Mouse (Mus musculus) midbrain, postnatal 0 days (tissue): ENCODE data around the gene Trpm6. TPM values are rescaled to one million over a fixed set of nuclear protein-coding genes. Genes with fewer than 3 reads are reported as not detected.

ENCODE experiments used
- ATAC-seq: fragments of 200-750 bp; cut with Nextera tagmentation; 2 replicates; pipeline ENCODE4 v1.8.0; 2017; ENCODE audit warnings: moderate number of reproducible peaks, mild to moderate bottlenecking, moderate TSS enrichment, moderate library complexity; ENCODE audit not compliant: low FRiP score
- DNase-seq: peaks from one replicate; pipeline ENCODE4 v3.0.0-alpha.2; 2015; ENCODE audit warnings: low spot score
- H3K27ac ChIP-seq: fragments of 300-500 bp; sonication (generic); 2 replicates; pipeline ENCODE4 v1.5.1; 2014; ENCODE audit warnings: low read depth, mild to moderate bottlenecking, low read length, mixed read lengths
- H3K27me3 ChIP-seq: fragments of 300-500 bp; sonication (generic); 2 replicates; pipeline ENCODE4 v1.6.1; 2014; ENCODE audit warnings: low read length, control low read depth, mixed read lengths; ENCODE audit not compliant: insufficient read depth
- H3K36me3 ChIP-seq: fragments of 300-500 bp; sonication (generic); 2 replicates; pipeline ENCODE4 v1.6.1; 2014; ENCODE audit warnings: low read length, control low read depth, mixed read lengths; ENCODE audit not compliant: insufficient read depth
- H3K4me1 ChIP-seq: fragments of 300-500 bp; sonication (generic); 2 replicates; pipeline ENCODE4 v1.6.1; 2014; ENCODE audit warnings: mild to moderate bottlenecking, control low read depth, antibody characterized with exemption, low read length, mixed read lengths; ENCODE audit not compliant: insufficient read depth
- H3K4me2 ChIP-seq: fragments of 300-500 bp; sonication (generic); 2 replicates; pipeline ENCODE4 v1.6.1; 2014; ENCODE audit warnings: low read depth, mild to moderate bottlenecking, low read length, mixed read lengths; ENCODE audit not compliant: poor library complexity, severe bottlenecking
- H3K4me3 ChIP-seq: fragments of 300-500 bp; sonication (generic); 2 replicates; pipeline ENCODE4 v1.5.1; 2014; ENCODE audit warnings: low read depth, mild to moderate bottlenecking, low read length, moderate library complexity
- H3K9ac ChIP-seq: fragments of 300-500 bp; sonication (generic); replicated peaks from 2 replicates; pipeline ENCODE4 v1.6.1; 2014; ENCODE audit warnings: mild to moderate bottlenecking, low read length, moderate library complexity, mixed read lengths; ENCODE audit not compliant: poor library complexity, severe bottlenecking
- H3K9me3 ChIP-seq: fragments of 300-500 bp; sonication (generic); 2 replicates; pipeline ENCODE4 v1.6.1; 2016; ENCODE audit warnings: low read length, control low read depth
- CTCF ChIP-seq: IDR thresholded peaks from 2 replicates; pipeline ENCODE4 v1.5.1; 2016; ENCODE audit warnings: antibody characterized with exemption, mild to moderate bottlenecking
- WGBS: fragments of 180-500 bp; shearing (Covaris S2); extraction: QIAGEN DNeasy Blood & Tissue Kit; methylation state at CpG from one replicate; pipeline ENCODE4 v1.1.7; 2014; 5-methylcytosine and 5-hydroxymethylcytosine counted together
- polyA plus RNA-seq: library from polyadenylated mRNA; unstranded; fragments of >200 nt; fragmentation: Nextera tagmentation; extraction: Ambion mirVana; gene quantifications from 2 replicates; pipeline ENCODE4 v1.2.1, GENCODE M21; 2015
- total RNA-seq: library from RNA; depleted of rRNA; stranded (reverse); fragments of >200 nt; gene quantifications from 2 replicates; pipeline ENCODE4 v1.2.3, GENCODE M21; 2014; rRNA removed

Trpm6 gene
- total and polyA plus RNA-seq, 2 experiments from 2014 or later: 0.26 to 0.38 TPM

DNA sequence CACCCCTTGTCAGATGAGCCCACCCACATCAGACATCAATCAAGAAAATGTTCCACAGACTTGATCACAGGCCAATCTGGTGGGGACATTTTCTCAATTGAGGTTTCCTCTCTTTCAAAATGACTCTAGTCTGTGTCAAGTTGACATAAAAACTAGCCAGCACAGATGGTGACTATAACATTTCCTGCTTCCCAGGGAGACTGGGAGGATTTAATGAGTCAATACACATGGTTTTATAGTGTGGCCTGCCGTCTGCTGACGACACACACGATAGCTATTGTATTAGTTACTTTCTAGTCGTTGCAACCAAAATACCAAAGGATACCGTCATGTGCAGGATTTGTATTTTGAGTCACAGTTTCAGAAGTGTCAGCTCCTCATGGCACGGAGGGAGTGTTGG, 191.6 kb downstream of the Trpm6 start:
- Histone ChIP-seq H3K9ac (no peak overlapping the region), H3K36me3 (no peaks in the 10 kb centered on the region), H3K27me3 (no peaks in the 10 kb centered on the region), H3K27ac (no peak overlapping the region), H3K9me3 (no peaks in the 10 kb centered on the region), H3K4me1 (no peaks in the 10 kb centered on the region), H3K4me2 (no peak overlapping the region), H3K4me3 (no peak overlapping the region)
- 89% methylated on average over 6 of the region's 6 CpGs for WGBS
- no peak for TF ChIP-seq CTCF
- no peak for ATAC-seq
- no peak for DNase-seq

Other genes with a start within 250 kb of the Trpm6 start
- gene Ostf1, start 118.2 kb upstream of the Trpm6 start, total RNA-seq: 17.7 and 22.7 TPM in 2 replicates
- 32.8 and 37.6 TPM in 2 replicates for gene Ostf1, start 118.2 kb upstream of the Trpm6 start, polyA plus RNA-seq
- 3.4 and 3.9 TPM in 2 replicates for gene Nmrk1, start 118.0 kb upstream of the Trpm6 start, total RNA-seq
- gene Nmrk1, start 118.0 kb upstream of the Trpm6 start, polyA plus RNA-seq: 3.9 and 4.3 TPM in 2 replicates
- gene Carnmt1, start 79.2 kb upstream of the Trpm6 start, total RNA-seq: 8.2 and 10.7 TPM in 2 replicates
- gene Carnmt1, start 79.2 kb upstream of the Trpm6 start, polyA plus RNA-seq: 9.8 and 11.5 TPM in 2 replicates
- gene D030056L22Rik, start 36.8 kb upstream of the Trpm6 start, total RNA-seq: 49.6 and 61.8 TPM in 2 replicates
- gene D030056L22Rik, start 36.8 kb upstream of the Trpm6 start, polyA plus RNA-seq: 35.0 TPM in 2 replicates